Mouse (Mus musculus): ENCODE measurements at regions not wholly inside any gene's neighbourhood (a gene's known extent, or its start where the extent isn't known, plus 50 kb on each side); places are given as distances from the start of the nearest gene placed in this dataset.

DNA sequence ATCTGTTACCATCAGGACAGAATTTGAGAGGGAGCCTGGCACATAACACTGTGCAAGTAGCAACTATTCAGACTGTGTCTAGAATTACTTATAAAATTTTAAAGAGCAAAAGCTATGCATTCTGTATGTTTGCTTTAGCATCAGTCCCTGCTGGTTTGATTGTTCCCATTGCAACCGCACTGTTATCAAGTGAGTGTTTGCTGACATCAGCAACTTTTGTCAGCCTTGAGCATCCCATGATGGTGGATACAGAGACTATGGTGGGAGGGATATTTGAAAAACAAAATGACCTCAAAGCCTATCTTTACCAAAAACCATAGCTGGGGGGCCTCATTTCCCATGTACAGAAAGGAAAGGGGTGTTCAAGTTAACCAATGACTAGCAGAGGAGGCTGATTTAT is 93.2 kb upstream of the Tapt1 start:
- TF ChIP-seq EP300 (IDR thresholded peaks at IDR 0.05; ENCODE audit: low read depth) (no peak), CTCF (IDR thresholded peaks at IDR 0.05; ENCODE audit: low read depth) (no peak)

Measured in liver, embryonic 14.5 days (tissue).